Mouse (Mus musculus): ENCODE measurements around the gene Akr1c20. TPM values are rescaled to one million over a fixed set of nuclear protein-coding genes. Genes with fewer than 3 reads are reported as not detected.

Akr1c20 gene
- total and polyA plus RNA-seq, 3 experiments: not detected

DNA sequence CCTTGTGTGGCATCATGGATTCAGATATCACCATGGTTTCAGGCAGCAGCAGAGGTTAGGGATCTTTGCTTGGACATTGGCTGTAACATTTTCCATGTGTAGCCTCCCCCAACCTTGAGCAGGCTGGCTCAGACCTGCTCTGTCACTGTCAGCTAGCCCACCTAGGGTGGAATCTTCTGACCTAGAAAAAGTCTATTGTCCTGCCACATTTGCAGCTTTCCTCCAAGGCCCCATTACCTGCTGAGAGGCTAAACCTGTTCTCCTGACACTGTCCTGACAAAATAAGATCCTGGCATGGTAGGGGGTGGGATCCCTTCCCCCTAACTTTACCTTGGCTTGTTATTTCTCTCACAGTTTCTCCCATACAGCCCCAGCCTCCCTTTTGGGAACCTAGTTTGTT lies 37.4 kb upstream of the Akr1c20 start:
- no peak for DNase-seq (ENCODE audit: low read depth, low spot score)
- H3K27me3 ChIP-seq (ENCODE audit: control insufficient read depth in 1 of 2, insufficient read depth in 2 of 2, low read length in 2 of 2): no peaks in the 10 kb centered on the region
- no peak overlapping the region for H3K27ac ChIP-seq (ENCODE audit: control insufficient read depth, low read depth, low read length)
- H3K4me3 ChIP-seq (ENCODE audit: control insufficient read depth in 1 of 2, insufficient read depth in 1 of 2, low read depth in 2 of 2, low read length in 2 of 2): no peak overlapping the region
- no peak overlapping the region for H3K9ac ChIP-seq (ENCODE audit: control insufficient read depth, low read depth, low read length, poor library complexity, severe bottlenecking)
- no peaks in the 10 kb centered on the region for H3K4me1 ChIP-seq (ENCODE audit: control insufficient read depth in 1 of 2, insufficient read depth in 2 of 2, low read length in 2 of 2)
- no peak for TF ChIP-seq CTCF (IDR thresholded peaks at IDR 0.05 in 2 of 3, conservative IDR thresholded peaks at IDR 0.05 in 1 of 3; ENCODE audit: control insufficient read depth in 1 of 3, insufficient read depth in 1 of 3, low read depth in 2 of 3, low read length in 3 of 3, poor library complexity in 1 of 3, severe bottlenecking in 1 of 3)
- no peak for TF ChIP-seq RCOR1 (IDR thresholded peaks at IDR 0.05; ENCODE audit: low read depth, low read length)
- TF ChIP-seq TAL1 (IDR thresholded peaks at IDR 0.05; ENCODE audit: low read length): no peak
- H3K36me3 ChIP-seq (ENCODE audit: control insufficient read depth in 1 of 2, insufficient read depth in 2 of 2, low read length in 2 of 2): peaks cover 0 to 2% of the 10 kb centered on the region in 2 experiments; a peak in 2 of 4 replicates
- no peaks in the 10 kb centered on the region for H3K79me2 ChIP-seq (ENCODE audit: control insufficient read depth, insufficient read depth, low read length, poor library complexity)
- H3K9me3 ChIP-seq (replicated peaks; ENCODE audit: insufficient read depth, low read length): no peaks in the 10 kb centered on the region

DNA sequence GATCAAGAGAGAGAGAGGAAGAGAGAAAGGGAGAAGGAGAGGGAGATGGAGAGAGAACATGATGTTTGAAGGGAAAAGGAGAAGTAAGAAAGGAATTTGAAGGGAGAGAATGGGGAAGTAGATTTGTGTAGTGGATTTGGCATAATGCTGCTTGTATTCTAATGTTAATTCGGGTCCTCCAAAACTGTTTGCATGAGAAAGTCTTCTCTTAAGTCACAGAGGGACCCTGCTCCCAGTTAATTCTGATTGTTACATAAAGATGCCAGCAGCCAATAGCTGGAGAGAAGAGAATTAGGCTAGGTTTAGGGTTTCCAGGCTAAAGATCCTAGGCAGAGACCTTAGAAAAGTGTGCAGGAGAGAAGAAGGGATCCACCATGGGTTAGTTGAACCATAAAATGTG lies 36.0 kb upstream of the Akr1c20 start:
- no peaks in the 10 kb centered on the region for H3K4me1 ChIP-seq (ENCODE audit: control insufficient read depth in 1 of 2, insufficient read depth in 2 of 2, low read length in 2 of 2)

DNA sequence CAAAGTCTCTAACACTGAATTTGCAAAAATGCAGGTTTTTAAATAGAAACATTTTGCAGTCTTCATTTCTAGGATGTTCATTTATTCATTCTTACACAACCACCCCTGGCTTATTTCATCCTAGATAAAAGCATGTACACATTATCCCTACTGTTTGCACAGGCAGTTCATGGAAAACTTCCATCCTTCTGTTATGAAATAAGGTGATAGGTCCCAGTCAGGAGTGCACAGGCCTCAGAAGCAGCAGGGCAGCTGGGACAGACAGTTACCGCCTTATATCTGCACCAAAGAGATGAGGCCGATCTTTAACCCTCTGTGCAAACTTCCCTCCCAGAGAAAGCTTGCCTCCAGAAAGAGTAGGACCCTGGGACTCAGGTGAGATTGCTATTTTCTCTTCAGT lies 8.3 kb downstream of the Akr1c20 start:
- DNase-seq (ENCODE audit: low read depth, low spot score): no peak
- Histone ChIP-seq H3K9me3 (replicated peaks; ENCODE audit: insufficient read depth, low read length) (no peaks in the 10 kb centered on the region), H3K79me2 (ENCODE audit: control insufficient read depth, insufficient read depth, low read length, poor library complexity) (no peaks in the 10 kb centered on the region), H3K36me3 (ENCODE audit: control insufficient read depth in 1 of 2, insufficient read depth in 2 of 2, low read length in 2 of 2) (no peaks in the 10 kb centered on the region), H3K4me1 (ENCODE audit: control insufficient read depth in 1 of 2, insufficient read depth in 2 of 2, low read length in 2 of 2) (no peaks in the 10 kb centered on the region), H3K9ac (ENCODE audit: control insufficient read depth, low read depth, low read length, poor library complexity, severe bottlenecking) (no peak overlapping the region), H3K27me3 (ENCODE audit: control insufficient read depth in 1 of 2, insufficient read depth in 2 of 2, low read length in 2 of 2) (no peaks in the 10 kb centered on the region), H3K4me3 (ENCODE audit: control insufficient read depth in 1 of 2, insufficient read depth in 1 of 2, low read depth in 2 of 2, low read length in 2 of 2) (no peak overlapping the region), H3K27ac (ENCODE audit: control insufficient read depth, low read depth, low read length) (no peak overlapping the region)
- no peak for TF ChIP-seq POLR2A (IDR thresholded peaks at IDR 0.05; ENCODE audit: control insufficient read depth in 1 of 2, insufficient read depth in 1 of 2, low read depth in 1 of 2, low read length in 2 of 2, poor library complexity in 1 of 2)
- TF ChIP-seq ETS1 (IDR thresholded peaks at IDR 0.05; ENCODE audit: low read depth, low read length): no peak
- no peak for TF ChIP-seq CHD1 (IDR thresholded peaks at IDR 0.05; ENCODE audit: low read depth, low read length)
- TF ChIP-seq MAX (IDR thresholded peaks at IDR 0.05; ENCODE audit: low read length): no peak
- TF ChIP-seq MYC (IDR thresholded peaks at IDR 0.05; ENCODE audit: low read depth, low read length): no peak
- no peak for TF ChIP-seq SIN3A (IDR thresholded peaks at IDR 0.05; ENCODE audit: low read length)
- TF ChIP-seq ZC3H11A (IDR thresholded peaks at IDR 0.05; ENCODE audit: low read depth, low read length): no peak
- no peak for TF ChIP-seq GATA1 (IDR thresholded peaks at IDR 0.05; ENCODE audit: low read depth, low read length)
- TF ChIP-seq ZMIZ1 (IDR thresholded peaks at IDR 0.05; ENCODE audit: low read depth, low read length): no peak
- no peak for TF ChIP-seq CHD2 (IDR thresholded peaks at IDR 0.05; ENCODE audit: low read length)
- no peak for TF ChIP-seq NELFE (IDR thresholded peaks at IDR 0.05; ENCODE audit: low read depth, low read length)
- no peak for TF ChIP-seq TCF12 (IDR thresholded peaks at IDR 0.05; ENCODE audit: low read depth, low read length)
- no peak for TF ChIP-seq RAD21 (IDR thresholded peaks at IDR 0.05; ENCODE audit: low read depth, low read length)
- TF ChIP-seq KAT2A (conservative IDR thresholded peaks at IDR 0.05; ENCODE audit: low read depth, low read length): no peak
- TF ChIP-seq TBP (IDR thresholded peaks at IDR 0.05; ENCODE audit: low read depth, low read length): no peak
- no peak for TF ChIP-seq USF1 (IDR thresholded peaks at IDR 0.05; ENCODE audit: low read depth, low read length)
- no peak for TF ChIP-seq TAL1 (IDR thresholded peaks at IDR 0.05; ENCODE audit: low read length)

More for the DNA sequence above, 36.0 kb upstream of the Akr1c20 start:
- H3K9me3 ChIP-seq (replicated peaks; ENCODE audit: insufficient read depth, low read length): no peaks in the 10 kb centered on the region
- no peak overlapping the region for H3K9ac ChIP-seq (ENCODE audit: control insufficient read depth, low read depth, low read length, poor library complexity, severe bottlenecking)
- no peaks in the 10 kb centered on the region for H3K27me3 ChIP-seq (ENCODE audit: control insufficient read depth in 1 of 2, insufficient read depth in 2 of 2, low read length in 2 of 2)
- no peak for TF ChIP-seq JUND (IDR thresholded peaks at IDR 0.05; ENCODE audit: low read depth, low read length)
- TF ChIP-seq POLR2A (IDR thresholded peaks at IDR 0.05; ENCODE audit: control insufficient read depth in 1 of 2, insufficient read depth in 1 of 2, low read depth in 1 of 2, low read length in 2 of 2, poor library complexity in 1 of 2): no peak
- TF ChIP-seq MYC (IDR thresholded peaks at IDR 0.05; ENCODE audit: low read depth, low read length): no peak
- no peak for TF ChIP-seq KAT2A (conservative IDR thresholded peaks at IDR 0.05; ENCODE audit: low read depth, low read length)
- TF ChIP-seq CHD2 (IDR thresholded peaks at IDR 0.05; ENCODE audit: low read length): no peak
- peak; percentile 49 for DNase-seq (ENCODE audit: low read depth, low spot score)
- no peak overlapping the region for H3K27ac ChIP-seq (ENCODE audit: control insufficient read depth, low read depth, low read length)
- H3K36me3 ChIP-seq (ENCODE audit: control insufficient read depth in 1 of 2, insufficient read depth in 2 of 2, low read length in 2 of 2): peaks cover 0 to 2% of the 10 kb centered on the region in 2 experiments; a peak in 2 of 4 replicates
- no peaks in the 10 kb centered on the region for H3K79me2 ChIP-seq (ENCODE audit: control insufficient read depth, insufficient read depth, low read length, poor library complexity)
- H3K4me3 ChIP-seq (ENCODE audit: control insufficient read depth in 1 of 2, insufficient read depth in 1 of 2, low read depth in 2 of 2, low read length in 2 of 2): no peak overlapping the region

All from MEL (cell line).